Mouse (Mus musculus): ENCODE measurements at regions not wholly inside any gene's neighbourhood (a gene's known extent, or its start where the extent isn't known, plus 50 kb on each side); places are given as distances from the start of the nearest gene placed in this dataset.
A peak's percentile ranks its signal among the peaks of the same experiment; 100 is the strongest.

DNA sequence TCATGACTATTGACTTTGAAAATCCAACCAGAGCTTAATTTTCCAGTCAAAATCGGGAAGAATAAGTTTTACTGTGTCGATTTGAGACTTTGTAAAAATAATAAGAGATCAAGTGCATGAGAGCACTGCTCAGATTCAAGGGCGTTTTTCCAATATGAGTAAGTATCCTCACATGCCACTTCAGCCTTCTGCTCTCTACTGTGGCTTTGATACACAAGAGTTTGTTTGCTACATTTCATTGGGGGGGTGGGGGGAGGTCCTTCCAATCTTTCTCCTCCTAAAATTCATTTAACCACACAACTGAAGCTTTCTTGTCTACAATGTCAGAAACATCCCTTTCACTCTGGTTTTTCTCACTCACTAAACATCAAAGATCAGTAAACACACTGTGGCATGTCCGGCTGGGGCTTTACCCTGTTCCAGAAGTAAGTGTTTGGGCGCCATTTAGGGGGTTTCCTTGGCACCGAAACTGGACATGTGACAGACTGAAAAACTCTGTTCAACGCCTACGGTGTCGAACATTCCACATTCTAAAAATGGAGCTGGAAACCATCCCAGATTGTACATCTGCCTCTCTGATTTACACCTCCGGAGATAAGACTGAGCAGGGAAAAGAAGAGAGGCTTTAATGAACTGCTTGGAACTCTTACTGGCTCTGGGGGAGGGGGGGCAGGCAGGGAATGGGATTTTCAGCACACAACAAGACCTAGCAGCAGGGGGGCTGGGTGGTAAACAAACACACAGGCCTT is 270.4 kb upstream of the Kcnh7 start:
- TF ChIP-seq POLR2A (IDR thresholded peaks at IDR 0.05; ENCODE audit: control insufficient read depth, low read depth, low read length) (no peak), CTCF (IDR thresholded peaks at IDR 0.05; ENCODE audit: control insufficient read depth, insufficient read depth, insufficient replicate concordance, low read depth, low read length) (no peak)
- H3K36me3 ChIP-seq (ENCODE audit: control insufficient read depth, insufficient read depth, low read length): no peaks in the 10 kb centered on the region
- H3K27ac ChIP-seq (ENCODE audit: control insufficient read depth, insufficient read depth, low read depth, low read length): peak overlapping the region; percentile 39; the same call in 1 of the 2 replicates
- H3K27me3 ChIP-seq (ENCODE audit: control insufficient read depth, insufficient read depth, low read length): no peaks in the 10 kb centered on the region
- H3K4me3 ChIP-seq (ENCODE audit: control insufficient read depth, low read depth, low read length): peak overlapping the region; percentile 45
- H3K4me1 ChIP-seq (ENCODE audit: control insufficient read depth, insufficient read depth, low read length): peaks cover 4% of the 10 kb centered on the region

DNA sequence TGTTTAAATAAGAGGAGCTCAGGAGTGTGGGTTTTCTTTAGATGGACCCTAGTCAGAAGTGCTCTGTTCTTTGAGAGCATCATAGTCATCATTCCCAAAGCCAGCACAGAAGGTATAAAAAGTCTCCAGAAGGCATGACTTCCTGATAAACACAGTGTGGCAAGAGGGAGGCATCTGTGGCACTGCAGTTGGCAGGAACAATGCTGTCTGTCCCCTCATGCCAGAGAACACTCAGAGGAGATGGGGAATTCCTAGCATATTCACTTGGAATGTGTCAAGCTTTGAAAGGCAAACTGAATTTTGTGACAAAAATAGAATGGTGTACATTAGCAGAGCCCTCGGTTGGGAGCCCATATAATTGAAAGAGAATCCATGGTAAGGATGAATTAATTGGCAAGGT is 268.8 kb upstream of the Kcnh7 start:
- TF ChIP-seq CTCF (IDR thresholded peaks at IDR 0.05; ENCODE audit: control insufficient read depth, insufficient read depth, insufficient replicate concordance, low read depth, low read length): no peak
- no peak for TF ChIP-seq POLR2A (IDR thresholded peaks at IDR 0.05; ENCODE audit: control insufficient read depth, low read depth, low read length)
- Histone ChIP-seq H3K4me1 (ENCODE audit: control insufficient read depth, insufficient read depth, low read length) (peaks cover 4% of the 10 kb centered on the region), H3K4me3 (ENCODE audit: control insufficient read depth, low read depth, low read length) (no peak overlapping the region; the same call in 1 of the 2 replicates), H3K27ac (ENCODE audit: control insufficient read depth, insufficient read depth, low read depth, low read length) (no peak overlapping the region), H3K36me3 (ENCODE audit: control insufficient read depth, insufficient read depth, low read length) (no peaks in the 10 kb centered on the region), H3K27me3 (ENCODE audit: control insufficient read depth, insufficient read depth, low read length) (no peaks in the 10 kb centered on the region)

DNA sequence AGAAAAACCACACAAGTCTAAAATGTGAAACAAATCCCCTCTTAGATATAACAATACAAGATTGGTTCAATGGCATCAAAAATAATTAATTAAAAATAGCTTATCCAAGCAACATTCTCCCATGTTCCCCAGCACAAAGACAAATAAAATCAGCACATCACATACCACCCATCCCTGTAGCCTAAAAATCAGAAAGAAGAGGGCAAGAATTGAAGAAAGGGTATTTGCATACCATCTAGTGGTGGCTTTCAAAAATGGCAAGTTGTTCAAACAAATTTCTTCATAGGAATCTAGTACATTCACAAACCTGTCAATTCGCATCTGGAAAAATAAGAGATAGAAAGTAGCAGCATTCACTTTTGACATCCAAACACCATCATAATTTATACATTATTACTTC is 268.1 kb upstream of the Kcnh7 start:
- H3K27ac ChIP-seq (ENCODE audit: control insufficient read depth, insufficient read depth, low read depth, low read length): no peak overlapping the region
- H3K4me1 ChIP-seq (ENCODE audit: control insufficient read depth, insufficient read depth, low read length): peaks cover 4% of the 10 kb centered on the region
- no peaks in the 10 kb centered on the region for H3K27me3 ChIP-seq (ENCODE audit: control insufficient read depth, insufficient read depth, low read length)
- H3K4me3 ChIP-seq (ENCODE audit: control insufficient read depth, low read depth, low read length): no peak overlapping the region
- no peaks in the 10 kb centered on the region for H3K36me3 ChIP-seq (ENCODE audit: control insufficient read depth, insufficient read depth, low read length)
- TF ChIP-seq CTCF (IDR thresholded peaks at IDR 0.05; ENCODE audit: control insufficient read depth, insufficient read depth, insufficient replicate concordance, low read depth, low read length) (no peak), POLR2A (IDR thresholded peaks at IDR 0.05; ENCODE audit: control insufficient read depth, low read depth, low read length) (no peak)

DNA sequence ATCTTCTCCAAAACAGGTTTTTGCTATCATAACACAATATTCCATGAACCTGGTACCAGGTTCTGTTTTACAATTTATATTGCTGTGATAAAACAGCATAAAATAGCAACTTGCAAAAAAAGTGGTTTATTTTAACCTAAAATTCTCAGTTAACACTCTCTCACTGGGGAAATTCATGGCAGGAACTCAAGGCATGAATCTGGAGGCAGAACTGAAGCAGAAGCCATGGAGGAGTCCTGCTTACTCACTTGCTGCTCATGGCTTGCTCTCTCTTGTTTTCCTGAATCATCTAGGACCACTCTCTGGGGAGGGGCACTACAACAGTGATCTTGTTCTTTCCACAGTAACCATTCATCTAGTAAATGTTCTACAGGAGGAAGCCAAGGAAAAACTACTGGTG is 250.2 kb upstream of the Kcnh7 start:
- Histone ChIP-seq H3K27ac (ENCODE audit: control insufficient read depth, insufficient read depth, low read depth, low read length) (no peak overlapping the region), H3K4me3 (ENCODE audit: control insufficient read depth, low read depth, low read length) (no peak overlapping the region), H3K27me3 (ENCODE audit: control insufficient read depth, insufficient read depth, low read length) (no peaks in the 10 kb centered on the region), H3K36me3 (ENCODE audit: control insufficient read depth, insufficient read depth, low read length) (no peaks in the 10 kb centered on the region), H3K4me1 (ENCODE audit: control insufficient read depth, insufficient read depth, low read length) (no peaks in the 10 kb centered on the region)
- TF ChIP-seq POLR2A (IDR thresholded peaks at IDR 0.05; ENCODE audit: control insufficient read depth, low read depth, low read length) (no peak), CTCF (IDR thresholded peaks at IDR 0.05; ENCODE audit: control insufficient read depth, insufficient read depth, insufficient replicate concordance, low read depth, low read length) (no peak)

DNA sequence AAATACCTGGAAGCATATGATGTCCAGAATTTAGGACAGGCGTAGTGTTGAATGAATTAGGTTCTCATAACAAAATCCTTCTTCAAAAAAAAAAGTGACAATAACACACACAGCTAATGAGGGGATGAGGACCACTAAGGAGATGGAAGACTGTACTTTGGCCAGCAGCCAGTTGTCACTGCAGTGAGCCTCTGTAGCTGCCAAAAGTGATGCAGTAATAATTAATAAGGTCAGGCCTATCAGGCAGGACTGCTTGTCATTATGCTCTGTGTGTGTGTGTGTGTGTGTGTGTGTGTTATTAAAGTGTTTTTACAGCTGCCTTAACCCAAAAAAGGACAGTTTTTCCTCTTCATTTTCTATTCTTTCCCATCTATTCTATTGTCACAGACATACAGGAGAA is 221.3 kb upstream of the Kcnh7 start:
- H3K4me3 ChIP-seq (ENCODE audit: control insufficient read depth, low read depth, low read length): no peak overlapping the region
- no peaks in the 10 kb centered on the region for H3K4me1 ChIP-seq (ENCODE audit: control insufficient read depth, insufficient read depth, low read length)
- no peak overlapping the region for H3K27ac ChIP-seq (ENCODE audit: control insufficient read depth, insufficient read depth, low read depth, low read length)
- no peaks in the 10 kb centered on the region for H3K36me3 ChIP-seq (ENCODE audit: control insufficient read depth, insufficient read depth, low read length)
- TF ChIP-seq POLR2A (IDR thresholded peaks at IDR 0.05; ENCODE audit: control insufficient read depth, low read depth, low read length) (no peak), CTCF (IDR thresholded peaks at IDR 0.05; ENCODE audit: control insufficient read depth, insufficient read depth, insufficient replicate concordance, low read depth, low read length) (no peak)
- H3K27me3 ChIP-seq (ENCODE audit: control insufficient read depth, insufficient read depth, low read length): no peaks in the 10 kb centered on the region
